Mouse (Mus musculus) CH12.LX (cell line): ENCODE results near the gene Zw10.

Experiments used
- BHLHE40 ChIP-seq: IDR thresholded peaks from 2 replicates; pipeline ENCODE4 v1.6.1; 2011; ENCODE audit warnings: mild to moderate bottlenecking, low read depth, low read length, improper control_type of control experiment
- CTCF ChIP-seq, 2 experiments: IDR thresholded peaks in 1 of 2; conservative IDR thresholded peaks in 1 of 2; 2 replicates each; pipeline ENCODE4 v1.5.1; 2011 to 2012; ENCODE audit warnings: low read depth in 2 of 2, low read length in 2 of 2, improper control_type of control experiment in 1 of 2, inconsistent platforms in 1 of 2, mild to moderate bottlenecking in 1 of 2, moderate library complexity in 1 of 2
- EP300 ChIP-seq: IDR thresholded peaks from 2 replicates; pipeline ENCODE4 v1.6.1; 2011; ENCODE audit warnings: low read length, improper control_type of control experiment
- JUN ChIP-seq: IDR thresholded peaks from 2 replicates; pipeline ENCODE4 v1.6.1; 2011; ENCODE audit warnings: low read depth, mild to moderate bottlenecking, low read length, improper control_type of control experiment, moderate library complexity; ENCODE audit not compliant: insufficient read depth
- MAX ChIP-seq: IDR thresholded peaks from 2 replicates; pipeline ENCODE4 v1.6.1; 2011; ENCODE audit warnings: low read length, improper control_type of control experiment
- MYC ChIP-seq: IDR thresholded peaks from 2 replicates; pipeline ENCODE4 v1.6.1; 2011; ENCODE audit warnings: low read depth, mild to moderate bottlenecking, improper control_type of control experiment, low read length
- POLR2A ChIP-seq: IDR thresholded peaks from 2 replicates; pipeline ENCODE4 v1.6.1; 2011; ENCODE audit warnings: low read depth, mild to moderate bottlenecking, improper control_type of control experiment, low read length
- SMC3 ChIP-seq: IDR thresholded peaks from 2 replicates; pipeline ENCODE4 v1.6.1; 2011; ENCODE audit warnings: low read depth, low read length, improper control_type of control experiment
- ZNF384 ChIP-seq: IDR thresholded peaks from 2 replicates; pipeline ENCODE4 v1.6.1; 2012; ENCODE audit warnings: low read depth, low read length, improper control_type of control experiment, inconsistent platforms

GRCm38 (mm10) chr9:49109101-49109500 lies 53.7 kb downstream of the Zw10 start:
- TF ChIP-seq BHLHE40 (no peak), CTCF (conservative IDR thresholded peaks at IDR 0.05 in 1 of 2, IDR thresholded peaks at IDR 0.05 in 1 of 2; ENCODE audit: low read depth in 2 of 2, low read length in 2 of 2) (no peak), ZNF384 (no peak), MAX (no peak), POLR2A (no peak), SMC3 (no peak), EP300 (no peak), JUN (no peak), MYC (no peak)
